In the genomic region with DNA sequence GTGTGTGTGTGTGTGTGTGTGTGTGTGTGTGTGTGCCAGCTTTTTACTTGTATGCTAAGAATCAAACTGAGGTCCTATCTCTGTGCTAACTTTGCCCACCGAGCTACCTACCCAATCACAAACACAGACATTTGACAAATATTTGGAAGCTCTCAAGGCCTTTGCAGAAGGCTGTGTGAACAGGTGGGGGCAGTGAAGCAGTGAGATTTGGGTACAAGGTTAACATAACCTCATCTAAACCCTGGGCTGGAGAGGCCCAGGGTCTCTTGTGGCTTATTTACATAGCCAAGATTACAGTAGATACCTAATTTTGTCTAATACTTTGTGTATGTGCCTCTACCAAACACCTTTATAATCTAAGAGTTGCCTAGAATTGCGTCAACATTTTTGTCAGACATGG, we compare ENCODE assay signal across 34 mouse cellular contexts.
"Had no signal": no experiment of that assay in that cellular context is flagged by ENCODE, and none has a peak within 500 bp of the region (broad histone marks: within the 10 kb centered on the region; RNA-seq: fewer than 3 reads in every experiment).

No protein-coding gene starts in this region.

- H3K4me3 ChIP-seq: heart, embryonic 10.5 days; heart, embryonic 12.5 days; heart, embryonic 13.5 days; heart, embryonic 15.5 days; hindbrain, embryonic 10.5 days; hindbrain, embryonic 12.5 days; hindbrain, embryonic 13.5 days; hindbrain, embryonic 15.5 days; intestine, embryonic 15.5 days; kidney, embryonic 15.5 days; layer of hippocampus, adult 2 months had no signal

- H3K27ac ChIP-seq: heart, embryonic 10.5 days; heart, embryonic 13.5 days; heart, embryonic 15.5 days; hindbrain, embryonic 10.5 days; hindbrain, embryonic 12.5 days; hindbrain, embryonic 13.5 days; hindbrain, embryonic 14.5 days; hindbrain, embryonic 15.5 days; hindbrain, postnatal 0 days; intestine, embryonic 15.5 days; kidney, embryonic 15.5 days; kidney, postnatal 0 days; layer of hippocampus, adult 2 months had no signal

- H3K4me1 ChIP-seq: heart, embryonic 10.5 days; heart, embryonic 12.5 days; heart, embryonic 13.5 days; heart, embryonic 15.5 days; hindbrain, embryonic 10.5 days; hindbrain, embryonic 12.5 days; hindbrain, embryonic 13.5 days; hindbrain, embryonic 15.5 days; intestine, embryonic 15.5 days; kidney, embryonic 15.5 days had no signal

- DNase-seq: heart, postnatal 10 days; heart, postnatal 14 days; heart, postnatal 36 days; heart, postnatal 4 days; kidney, adult 11 months; kidney, adult 18-20 months; kidney, adult 2 months; kidney, adult 8-10 months; kidney, adult 9 months; kidney, postnatal 10 days; kidney, postnatal 14 days; kidney, postnatal 25 days; kidney, postnatal 36 days; kidney, postnatal 4 days; layer of hippocampus, adult 9-11 months; layer of hippocampus, postnatal 36 days had no signal

- H3K9me3 ChIP-seq: heart, embryonic 10.5 days; heart, embryonic 12.5 days; heart, embryonic 13.5 days; heart, embryonic 15.5 days; hindbrain, embryonic 10.5 days; hindbrain, embryonic 12.5 days; hindbrain, embryonic 13.5 days; hindbrain, embryonic 15.5 days; intestine, embryonic 15.5 days; kidney, embryonic 15.5 days had no signal

- ATAC-seq: hindbrain, embryonic 16.5 days; hindbrain, postnatal 0 days; inflammation-experienced regulatory T-cells, adult 6 months; intestine, embryonic 15.5 days; intestine, postnatal 0 days had no signal

- H3K9ac ChIP-seq: heart, embryonic 12.5 days; heart, embryonic 13.5 days; heart, embryonic 15.5 days; hindbrain, embryonic 12.5 days; hindbrain, embryonic 13.5 days; hindbrain, embryonic 14.5 days; hindbrain, embryonic 15.5 days; intestine, embryonic 15.5 days; kidney, embryonic 15.5 days had no signal

- H3K27me3 ChIP-seq: heart, embryonic 12.5 days; heart, embryonic 13.5 days; heart, embryonic 15.5 days; hindbrain, embryonic 12.5 days; hindbrain, embryonic 13.5 days; hindbrain, embryonic 15.5 days; intestine, embryonic 15.5 days; kidney, embryonic 15.5 days had no signal

- H3K36me3 ChIP-seq: heart, embryonic 10.5 days; heart, embryonic 12.5 days; heart, embryonic 13.5 days; heart, embryonic 15.5 days; hindbrain, embryonic 10.5 days; hindbrain, embryonic 12.5 days; hindbrain, embryonic 13.5 days; hindbrain, embryonic 15.5 days; intestine, embryonic 15.5 days; kidney, embryonic 15.5 days had no signal

- H3K4me2 ChIP-seq: heart, embryonic 11.5 days; heart, embryonic 12.5 days; heart, embryonic 13.5 days; heart, embryonic 15.5 days; hindbrain, embryonic 12.5 days; hindbrain, embryonic 13.5 days; hindbrain, embryonic 14.5 days; hindbrain, embryonic 15.5 days; intestine, embryonic 15.5 days; kidney, embryonic 15.5 days had no signal
